Mouse (Mus musculus) intestine, postnatal 0 days (tissue): ENCODE data around the gene Rnf44. TPM values are rescaled to one million over a fixed set of nuclear protein-coding genes. Genes with fewer than 3 reads are reported as not detected.

Experiments used
- ATAC-seq: fragments of 200-750 bp; cut with Nextera tagmentation; 2 replicates; pipeline ENCODE4 v1.8.0; 2017; ENCODE audit warnings: mild to moderate bottlenecking, moderate TSS enrichment, moderate library complexity
- H3K27ac ChIP-seq: fragments of 300-500 bp; sonication (generic); 2 replicates; pipeline ENCODE4 v1.5.1; 2014; ENCODE audit warnings: mild to moderate bottlenecking, low read depth, low read length, moderate library complexity
- H3K27me3 ChIP-seq: fragments of 300-500 bp; sonication (generic); replicated peaks from 2 replicates; pipeline ENCODE4 v1.6.1; 2014; ENCODE audit warnings: low read length, mixed read lengths; ENCODE audit not compliant: control insufficient read depth, insufficient read depth
- H3K36me3 ChIP-seq: fragments of 300-500 bp; sonication (generic); 2 replicates; pipeline ENCODE4 v1.6.1; 2014; ENCODE audit warnings: mild to moderate bottlenecking, moderate library complexity; ENCODE audit not compliant: control insufficient read depth, insufficient read depth
- H3K4me1 ChIP-seq: fragments of 300-500 bp; sonication (generic); replicated peaks from 2 replicates; pipeline ENCODE4 v1.6.1; 2014; ENCODE audit warnings: antibody characterized with exemption, low read length, mixed read lengths; ENCODE audit not compliant: control insufficient read depth, insufficient read depth
- H3K4me2 ChIP-seq: fragments of 300-500 bp; sonication (generic); replicated peaks from 2 replicates; pipeline ENCODE4 v1.6.1; 2014; ENCODE audit warnings: low read depth, mild to moderate bottlenecking, moderate library complexity
- H3K4me3 ChIP-seq: fragments of 300-500 bp; sonication (generic); 2 replicates; pipeline ENCODE4 v1.5.1; 2014; ENCODE audit warnings: low read depth, low read length
- H3K9ac ChIP-seq: fragments of 300-500 bp; sonication (generic); 2 replicates; pipeline ENCODE4 v1.6.1; 2014; ENCODE audit warnings: mild to moderate bottlenecking, low read depth, low read length
- H3K9me3 ChIP-seq: fragments of 300-500 bp; sonication (generic); 2 replicates; pipeline ENCODE4 v1.6.1; 2016; ENCODE audit warnings: mixed run types; ENCODE audit not compliant: control insufficient read depth
- CTCF ChIP-seq: sonication (generic); IDR thresholded peaks from 2 replicates; pipeline ENCODE4 v1.5.1; 2016; ENCODE audit warnings: low read depth, mild to moderate bottlenecking, control low read depth, antibody characterized with exemption, moderate library complexity
- WGBS: fragments of 180-500 bp; shearing (Covaris S2); extraction: QIAGEN DNeasy Blood & Tissue Kit; methylation state at CpG from one replicate; pipeline ENCODE4 v1.1.7; 2014; 5-methylcytosine and 5-hydroxymethylcytosine counted together
- polyA plus RNA-seq: library from polyadenylated mRNA; unstranded; fragments of >200 nt; fragmentation: Nextera tagmentation; extraction: Ambion mirVana; gene quantifications from 2 replicates; pipeline ENCODE4 v1.2.1, GENCODE M21; 2015

The Rnf44 gene
- polyA plus RNA-seq, 1 experiment from 2014 or later = 75.1 TPM

DNA sequence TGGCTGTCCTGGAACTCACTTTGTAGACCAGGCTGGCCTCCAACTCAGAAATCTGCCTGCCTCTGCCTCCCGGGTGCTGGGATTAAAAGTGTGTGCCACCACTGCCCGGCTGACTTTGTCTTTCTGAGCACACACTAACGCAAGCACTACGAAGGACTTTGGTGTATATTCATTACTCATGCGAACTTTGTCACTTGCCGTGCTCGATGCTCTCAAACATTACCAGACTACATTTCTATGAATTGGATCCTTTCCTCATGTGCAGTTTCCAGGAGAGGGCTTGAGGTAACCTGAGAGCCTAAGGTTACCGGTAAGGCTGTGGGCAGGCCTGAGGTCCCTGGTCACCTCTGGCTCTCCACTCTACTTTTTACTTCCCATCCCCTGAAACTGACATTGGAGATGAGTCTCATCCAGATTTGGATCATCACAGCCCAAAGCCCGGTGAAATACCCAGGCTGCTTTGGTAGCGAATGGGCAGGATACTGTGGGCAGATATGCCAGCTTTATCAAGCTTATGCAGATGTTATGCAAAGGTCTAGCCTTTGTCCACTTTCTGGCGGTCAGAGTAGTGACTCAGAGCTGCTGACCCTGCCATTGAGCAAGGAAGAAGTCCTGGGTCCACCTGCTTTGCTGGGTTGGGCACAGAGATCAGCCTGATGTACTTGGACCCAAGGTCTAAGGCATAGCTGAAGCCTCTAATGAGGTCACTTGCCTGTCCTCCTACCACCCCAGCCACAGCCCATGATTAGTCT is 1.9 kb upstream of the Rnf44 start:
- H3K27ac ChIP-seq = peak overlapping the region; percentile 96
- ATAC-seq = no peak

DNA sequence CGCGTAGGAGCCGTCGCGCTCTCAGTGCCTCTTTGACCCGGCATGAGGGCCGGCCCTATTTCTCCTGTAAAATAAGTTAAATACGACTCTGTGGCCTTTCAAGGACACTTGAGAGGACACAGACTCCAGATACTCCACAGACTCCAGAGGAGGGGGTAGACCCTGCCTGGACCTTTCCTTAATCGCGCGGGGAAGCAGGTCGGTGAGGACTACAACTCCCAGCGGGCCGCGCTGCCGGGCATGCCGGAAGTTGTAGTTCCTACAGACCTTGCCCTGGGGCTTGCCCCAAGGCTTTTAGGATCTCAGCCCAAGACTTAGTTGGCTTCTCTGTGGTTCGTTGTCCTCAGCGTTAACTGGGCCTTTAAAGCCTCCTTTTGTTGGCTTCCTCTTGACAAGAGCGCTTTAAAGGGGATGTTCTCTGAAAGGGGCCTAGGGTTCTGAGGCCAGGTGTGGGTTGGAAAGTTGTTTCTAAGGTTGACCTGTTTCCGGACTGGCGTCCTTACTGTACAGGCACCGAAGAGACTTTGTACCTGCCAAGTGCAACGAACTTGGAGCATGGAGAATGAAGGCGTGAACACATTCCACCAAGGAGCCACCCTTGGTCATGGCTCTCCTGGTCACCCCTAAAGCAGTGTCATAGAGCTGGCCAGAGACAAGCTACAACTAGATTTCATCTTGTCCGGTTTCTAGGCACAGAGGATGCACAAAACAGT is 797 bp upstream of the Rnf44 start:
- ATAC-seq = peak; percentile 62
- WGBS = 10% methylated on average over 26 of the region's 26 CpGs
- Histone ChIP-seq H3K9me3 (no peaks in the 10 kb centered on the region), H3K4me2 (peak overlapping the region; percentile 65), H3K4me1 (peaks cover 7% of the 10 kb centered on the region; the same call in 1 of the 2 replicates), H3K36me3 (no peaks in the 10 kb centered on the region), H3K27me3 (no peaks in the 10 kb centered on the region), H3K9ac (peak overlapping the region; percentile 53), H3K27ac (peak overlapping the region; percentile 96), H3K4me3 (peak overlapping the region; percentile 59)
- no peak for TF ChIP-seq CTCF

More for the DNA sequence above, 1.9 kb upstream of the Rnf44 start:
- Histone ChIP-seq H3K4me3 (no peak overlapping the region), H3K36me3 (no peaks in the 10 kb centered on the region), H3K4me2 (no peak overlapping the region), H3K9ac (no peak overlapping the region), H3K9me3 (no peaks in the 10 kb centered on the region), H3K27me3 (no peaks in the 10 kb centered on the region), H3K4me1 (peaks cover 11% of the 10 kb centered on the region; the same call in 1 of the 2 replicates)
- no peak for TF ChIP-seq CTCF
- WGBS = 61% methylated on average over 11 of the region's 11 CpGs

- WGBS = 5% methylated on average over 21 of the region's 21 CpGs
- no peak for ATAC-seq
- Histone ChIP-seq H3K27me3 (no peaks in the 10 kb centered on the region), H3K4me1 (peaks cover 7% of the 10 kb centered on the region; the same call in 1 of the 2 replicates), H3K9ac (peak overlapping the region; percentile 90), H3K27ac (peak overlapping the region; percentile 96), H3K4me3 (peak overlapping the region; percentile 91), H3K36me3 (no peaks in the 10 kb centered on the region), H3K9me3 (no peaks in the 10 kb centered on the region), H3K4me2 (peak overlapping the region; percentile 82)
- TF ChIP-seq CTCF = no peak
Measured at GRCm38 (mm10) chr13:54692711-54693557, 773 bp downstream of the Rnf44 start.

GRCm38 (mm10) chr13:54691737-54692136 is 2.0 kb downstream of the Rnf44 start:
- Histone ChIP-seq H3K27ac (peak overlapping the region; percentile 8; the same call in 1 of the 2 replicates), H3K9me3 (no peaks in the 10 kb centered on the region), H3K36me3 (no peaks in the 10 kb centered on the region), H3K4me1 (peaks cover 7% of the 10 kb centered on the region; the same call in 1 of the 2 replicates), H3K27me3 (no peaks in the 10 kb centered on the region), H3K4me2 (peak overlapping the region; percentile 82), H3K4me3 (peak overlapping the region; percentile 91; the same call in 1 of the 2 replicates), H3K9ac (no peak overlapping the region)
- no peak for TF ChIP-seq CTCF
- no peak for ATAC-seq

DNA sequence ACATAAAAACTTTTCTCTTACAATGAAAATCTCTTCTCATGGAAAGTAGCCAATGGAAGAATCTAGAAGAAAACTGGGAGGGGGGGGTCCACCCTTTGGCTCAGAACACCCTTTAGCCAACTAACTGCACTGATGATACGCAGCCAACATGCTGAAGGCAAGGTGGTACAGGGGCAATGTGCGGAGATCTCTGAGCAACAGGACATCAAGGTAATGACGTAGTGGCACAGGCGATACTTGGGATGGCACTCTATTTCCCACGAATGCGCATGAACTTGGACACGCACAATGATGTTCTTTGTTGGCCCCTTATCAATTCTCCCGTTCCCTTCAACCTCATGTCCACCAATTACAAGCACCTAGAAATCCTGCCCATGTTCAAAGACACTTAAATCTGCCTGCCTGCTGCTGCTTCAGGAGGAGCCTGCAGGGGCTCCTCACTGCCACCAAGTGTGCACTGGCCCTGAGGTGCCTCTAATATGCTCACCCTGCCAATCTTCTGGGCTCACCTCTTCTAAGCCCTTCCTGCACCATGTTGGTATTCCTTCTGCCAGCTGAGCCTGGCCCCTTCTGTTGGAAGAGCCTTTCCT is 3.5 kb downstream of the Rnf44 start:
- Histone ChIP-seq H3K4me1 (peaks cover 12% of the 10 kb centered on the region), H3K9ac (no peak overlapping the region), H3K9me3 (no peaks in the 10 kb centered on the region), H3K4me3 (no peak overlapping the region), H3K4me2 (no peak overlapping the region), H3K27ac (no peak overlapping the region), H3K27me3 (no peaks in the 10 kb centered on the region), H3K36me3 (no peaks in the 10 kb centered on the region)
- WGBS = 89% methylated on average over 8 of the region's 8 CpGs
- 0 out of 2 replicates have a peak, but pooled peaks have one; percentile 9 for TF ChIP-seq CTCF
- no peak for ATAC-seq
